Mouse (Mus musculus) cortical plate, adult 2 months (tissue): ENCODE results near the gene Zfp184.

Experiments used
- CTCF ChIP-seq: fragments of 200-500 bp; IDR thresholded peaks from 2 replicates; pipeline ENCODE4 v1.5.1; 2011; ENCODE audit warnings: mild to moderate bottlenecking, control low read depth, low read length; ENCODE audit not compliant: insufficient read depth; ENCODE audit errors: extremely low read depth
- POLR2A ChIP-seq: fragments of 200-500 bp; IDR thresholded peaks from 2 replicates; pipeline ENCODE4 v1.6.1; 2011; ENCODE audit warnings: mild to moderate bottlenecking, low read length, control low read depth; ENCODE audit not compliant: insufficient read depth; ENCODE audit errors: extremely low read depth

DNA sequence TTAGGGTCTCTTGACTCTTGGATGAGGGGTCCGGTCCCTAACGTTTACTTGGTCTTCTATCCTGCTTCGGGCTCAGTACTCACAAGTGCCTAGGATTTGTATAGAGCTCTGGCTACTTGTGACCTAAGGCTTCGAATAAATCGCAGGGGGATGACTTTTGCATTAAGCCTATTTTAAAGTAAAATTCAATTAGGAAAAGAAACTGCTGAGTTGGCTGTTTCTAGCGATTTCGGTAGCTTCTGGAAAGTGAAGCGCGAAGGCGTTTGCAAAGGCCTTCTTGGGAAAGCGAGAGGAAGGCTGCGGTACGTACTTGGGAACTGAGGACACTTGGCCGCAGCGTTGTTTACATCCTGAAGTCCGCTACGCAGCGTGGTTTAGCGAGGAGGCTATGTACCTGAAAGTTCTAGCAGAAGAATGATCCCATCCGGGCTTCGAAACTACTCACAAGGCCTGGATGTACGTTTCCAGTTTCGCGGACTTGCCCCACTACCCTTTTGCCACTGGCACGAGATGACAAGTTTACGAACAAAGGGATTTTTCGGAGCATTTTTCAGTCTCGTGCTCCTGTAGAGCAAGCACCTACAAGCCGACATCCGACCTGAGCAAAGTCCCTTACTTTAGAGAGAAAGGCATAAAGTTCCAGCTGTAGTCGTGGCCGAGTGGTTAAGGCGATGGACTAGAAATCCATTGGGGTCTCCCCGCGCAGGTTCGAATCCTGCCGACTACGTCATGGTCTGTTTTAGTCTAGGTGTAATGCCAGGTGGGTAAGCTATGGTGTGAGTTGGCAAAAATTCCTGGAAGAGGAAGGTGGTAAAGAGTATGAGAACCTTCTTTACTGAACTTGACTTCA is 26.1 kb upstream of the Zfp184 start:
- TF ChIP-seq POLR2A (no peak), CTCF (no peak)
